Mouse (Mus musculus) midbrain, embryonic 11.5 days (tissue): ENCODE data around the gene Cbr1. TPM values are rescaled to one million over a fixed set of nuclear protein-coding genes. Genes with fewer than 3 reads are reported as not detected.
A peak's percentile ranks its signal among the peaks of the same experiment; 100 is the strongest.

ENCODE experiments used
- ATAC-seq: fragments of 200-750 bp; cut with Nextera tagmentation; 2 replicates; pipeline ENCODE4 v1.8.0; 2017; ENCODE audit warnings: moderate TSS enrichment, moderate library complexity; ENCODE audit not compliant: low FRiP score
- DNase-seq: peaks from one replicate; pipeline ENCODE4 v3.0.0; 2015; ENCODE audit warnings: low spot score; ENCODE audit errors: missing footprints
- H3K27ac ChIP-seq: fragments of 300-500 bp; sonication (generic); 2 replicates; pipeline ENCODE4 v1.5.1; 2014; ENCODE audit warnings: low read depth, low read length
- H3K27me3 ChIP-seq: fragments of 300-500 bp; sonication (generic); 2 replicates; pipeline ENCODE4 v1.6.1; 2014; ENCODE audit warnings: mild to moderate bottlenecking, low read length, moderate library complexity, mixed read lengths; ENCODE audit not compliant: control insufficient read depth, insufficient read depth
- H3K36me3 ChIP-seq: fragments of 300-500 bp; sonication (generic); 2 replicates; pipeline ENCODE4 v1.6.1; 2014; ENCODE audit warnings: mild to moderate bottlenecking, low read length, moderate library complexity, mixed read lengths; ENCODE audit not compliant: control insufficient read depth, insufficient read depth
- H3K4me1 ChIP-seq: fragments of 300-500 bp; sonication (generic); 2 replicates; pipeline ENCODE4 v1.6.1; 2014; ENCODE audit warnings: low read length; ENCODE audit not compliant: control insufficient read depth, insufficient read depth
- H3K4me2 ChIP-seq: fragments of 300-500 bp; sonication (generic); 2 replicates; pipeline ENCODE4 v1.6.1; 2014; ENCODE audit warnings: mild to moderate bottlenecking, moderate library complexity
- H3K4me3 ChIP-seq: fragments of 300-500 bp; sonication (generic); 2 replicates; pipeline ENCODE4 v1.5.1; 2014; ENCODE audit warnings: low read depth, low read length
- H3K9ac ChIP-seq: fragments of 300-500 bp; sonication (generic); 2 replicates; pipeline ENCODE4 v1.6.1; 2014; ENCODE audit warnings: low read length
- H3K9me3 ChIP-seq: fragments of 300-500 bp; sonication (generic); 2 replicates; pipeline ENCODE4 v1.6.1; 2016; ENCODE audit warnings: low read length; ENCODE audit not compliant: control insufficient read depth
- WGBS: fragments of 180-500 bp; shearing (Covaris S2); extraction: QIAGEN DNeasy Blood & Tissue Kit; methylation state at CpG from one replicate; pipeline ENCODE4 v1.1.7; 2014; 5-methylcytosine and 5-hydroxymethylcytosine counted together
- polyA plus RNA-seq: library from polyadenylated mRNA; unstranded; fragments of >200 nt; fragmentation: Nextera tagmentation; extraction: Ambion mirVana; gene quantifications from 2 replicates; pipeline ENCODE4 v1.2.1, GENCODE M21; 2014

Gene Cbr1
- polyA plus RNA-seq, 1 experiment from 2014 or later = 99.2 TPM

DNA sequence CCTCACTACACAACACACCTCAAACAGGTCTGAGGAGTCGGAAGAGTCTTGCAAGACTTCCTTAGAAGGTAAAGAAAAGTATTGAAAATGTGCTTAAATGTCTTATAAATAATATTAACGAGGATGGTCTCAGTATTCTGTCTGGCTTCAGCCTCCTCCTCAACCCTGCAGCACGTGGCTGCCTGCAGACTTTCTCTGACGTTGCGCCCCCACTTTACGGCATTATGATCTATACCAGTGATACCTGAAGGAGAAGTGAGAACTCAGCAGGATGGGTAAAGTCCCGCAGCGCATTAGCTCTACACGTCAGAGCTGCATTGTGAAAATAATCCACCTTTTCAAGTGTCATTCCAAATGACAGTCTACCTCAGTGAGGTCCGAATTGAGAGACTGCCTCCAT, 11.2 kb upstream of the Cbr1 start:
- H3K9me3 ChIP-seq = no peaks in the 10 kb centered on the region
- 91% methylated on average over 10 of the region's 10 CpGs for WGBS
- H3K27ac ChIP-seq = no peak overlapping the region
- no peaks in the 10 kb centered on the region for H3K27me3 ChIP-seq
- H3K9ac ChIP-seq = no peak overlapping the region
- H3K4me1 ChIP-seq = no peaks in the 10 kb centered on the region
- H3K36me3 ChIP-seq = no peaks in the 10 kb centered on the region; the same call in 1 of the 2 replicates
- no peak for ATAC-seq
- no peak overlapping the region for H3K4me2 ChIP-seq
- peak; percentile 57 for DNase-seq
- H3K4me3 ChIP-seq = no peak overlapping the region

- H3K9ac ChIP-seq = no peak overlapping the region
- no peak overlapping the region for H3K4me2 ChIP-seq
- H3K4me1 ChIP-seq = no peaks in the 10 kb centered on the region
- 90% methylated on average over 5 of the region's 5 CpGs for WGBS
- no peaks in the 10 kb centered on the region for H3K9me3 ChIP-seq
- DNase-seq = no peak
- no peak overlapping the region for H3K4me3 ChIP-seq
- ATAC-seq = no peak
- H3K27ac ChIP-seq = no peak overlapping the region
- H3K27me3 ChIP-seq = no peaks in the 10 kb centered on the region
- H3K36me3 ChIP-seq = no peaks in the 10 kb centered on the region; the same call in 1 of the 2 replicates
These were observed 9.9 kb upstream of the Cbr1 start for GRCm38 (mm10) chr16:93595766-93596165.

DNA sequence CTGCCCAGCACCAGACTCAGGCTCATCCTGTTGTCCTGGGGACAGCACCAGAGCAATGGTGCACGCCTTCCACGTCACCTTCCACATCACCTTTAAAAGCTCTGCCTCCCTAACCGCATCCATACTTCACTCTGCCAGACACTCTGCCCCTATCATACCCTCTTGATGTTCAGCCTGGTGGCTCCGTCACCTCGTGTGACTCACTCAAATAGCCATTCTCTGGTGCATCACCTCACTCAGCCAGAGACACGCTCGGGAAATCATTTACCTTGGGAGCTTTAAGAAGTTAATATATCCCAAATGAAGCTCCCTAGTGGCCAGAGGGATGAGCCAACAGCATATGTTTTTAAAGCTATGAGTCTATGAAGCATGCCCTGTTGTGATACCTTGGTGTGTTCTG, 8.8 kb upstream of the Cbr1 start:
- H3K4me2 ChIP-seq = no peak overlapping the region
- no peaks in the 10 kb centered on the region for H3K27me3 ChIP-seq
- peak; percentile 75 for DNase-seq
- no peak overlapping the region for H3K27ac ChIP-seq
- no peak for ATAC-seq
- 87% methylated on average over 7 of the region's 7 CpGs for WGBS
- no peaks in the 10 kb centered on the region for H3K4me1 ChIP-seq
- no peaks in the 10 kb centered on the region; the same call in 1 of the 2 replicates for H3K36me3 ChIP-seq
- no peak overlapping the region for H3K4me3 ChIP-seq
- H3K9ac ChIP-seq = no peak overlapping the region
- H3K9me3 ChIP-seq = no peaks in the 10 kb centered on the region

DNA sequence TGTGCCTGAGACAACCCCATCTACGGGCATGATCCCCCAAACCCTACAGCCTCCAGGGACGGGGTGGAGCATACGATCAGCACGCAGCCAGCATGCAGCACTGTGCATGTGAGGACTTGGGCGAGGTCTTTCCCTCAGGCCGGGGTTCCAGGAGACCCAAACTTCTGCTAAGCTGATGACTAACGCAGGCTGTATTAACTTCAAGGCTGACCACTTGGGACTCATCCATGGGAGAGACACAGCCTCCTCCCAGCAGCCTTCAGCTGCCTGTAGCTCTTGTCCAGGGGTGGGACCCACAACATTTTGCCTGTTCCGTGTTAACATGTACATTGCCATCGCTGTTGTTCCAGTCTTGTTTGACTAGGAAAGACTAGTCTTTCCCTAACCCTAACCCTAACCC, 8.1 kb upstream of the Cbr1 start:
- Histone ChIP-seq H3K4me2 (no peak overlapping the region), H3K36me3 (no peaks in the 10 kb centered on the region; the same call in 1 of the 2 replicates), H3K27ac (no peak overlapping the region), H3K27me3 (no peaks in the 10 kb centered on the region), H3K9ac (no peak overlapping the region), H3K4me1 (no peaks in the 10 kb centered on the region), H3K4me3 (no peak overlapping the region), H3K9me3 (no peaks in the 10 kb centered on the region)
- ATAC-seq (no peak), DNase-seq (no peak)
- 91% methylated on average over 9 of the region's 9 CpGs for WGBS

DNA sequence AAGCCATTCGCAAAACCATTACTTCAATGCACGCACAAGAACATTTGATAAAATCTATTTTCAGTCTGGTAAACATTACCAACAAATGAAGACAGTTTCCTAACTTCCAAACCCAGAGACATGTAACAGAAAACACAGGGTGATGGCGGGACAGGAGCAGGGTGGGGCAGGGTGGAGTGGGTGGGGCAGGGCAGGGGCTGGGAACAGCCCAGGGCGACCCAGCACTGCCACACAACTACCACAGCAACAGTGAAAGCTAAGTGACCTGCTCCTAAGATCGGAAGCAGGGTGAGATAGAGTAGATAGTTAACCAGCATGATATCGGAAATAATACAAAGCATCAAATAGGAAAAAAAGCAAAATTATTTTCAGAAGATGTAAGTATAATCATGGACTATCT, 6.2 kb upstream of the Cbr1 start:
- Histone ChIP-seq H3K9me3 (no peaks in the 10 kb centered on the region), H3K36me3 (no peaks in the 10 kb centered on the region), H3K9ac (no peak overlapping the region), H3K4me1 (peaks cover 4% of the 10 kb centered on the region; the same call in 1 of the 2 replicates), H3K4me2 (no peak overlapping the region), H3K4me3 (no peak overlapping the region), H3K27me3 (no peaks in the 10 kb centered on the region), H3K27ac (no peak overlapping the region)
- WGBS = 89% methylated on average over 6 of the region's 6 CpGs
- ATAC-seq (no peak), DNase-seq (peak; percentile 59)

DNA sequence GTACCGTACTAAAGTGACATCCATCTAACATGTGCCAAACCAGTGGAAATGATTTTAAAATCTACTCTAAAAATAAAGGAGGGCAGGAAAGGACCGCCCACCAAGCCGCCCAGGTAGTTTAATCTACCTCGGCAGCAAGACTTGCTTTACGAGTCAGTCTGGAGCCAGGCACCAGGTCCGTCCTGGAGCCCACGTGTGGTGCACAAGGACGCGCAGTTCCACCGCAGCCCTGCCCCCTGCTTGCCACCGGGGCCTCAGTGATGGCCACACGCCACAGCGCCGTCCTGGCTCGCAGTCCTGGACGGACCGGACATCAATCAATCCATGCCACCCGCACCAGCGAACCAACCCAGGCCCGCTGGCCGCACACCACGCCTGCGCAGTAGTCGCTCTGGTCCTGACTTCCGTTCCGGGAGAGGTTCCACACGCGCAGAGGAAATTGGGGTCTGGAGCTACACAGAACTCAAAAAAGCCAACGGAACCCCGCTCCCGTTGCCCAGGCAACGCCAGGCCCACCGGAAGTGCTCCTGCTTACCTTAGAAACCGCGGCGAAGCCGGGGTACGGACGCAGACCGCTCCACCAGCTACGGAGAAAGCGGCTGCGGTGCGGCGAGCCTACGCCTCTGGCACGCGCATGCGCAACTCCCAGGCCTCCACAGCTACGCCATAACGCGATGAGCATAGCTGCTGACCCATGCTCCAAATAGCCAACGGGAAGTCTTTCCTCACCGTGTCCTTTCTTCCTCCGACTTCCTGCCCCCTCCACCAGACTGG, 2.0 kb upstream of the Cbr1 start, which contains the start of gene Setd4:
TSS of gene Setd4 (minus strand) at position 625 of the 774 bp plus-strand sequence.
- Histone ChIP-seq H3K4me3 (peak within 1 kb of the TSS; percentile 59), H3K27ac (peak within 1 kb of the TSS; percentile 87), H3K27me3 (no peaks in the 10 kb centered on the region; the same call in 1 of the 2 replicates), H3K9me3 (no peaks in the 10 kb centered on the region), H3K4me1 (peaks cover 9% of the 10 kb centered on the region), H3K9ac (peak within 1 kb of the TSS; percentile 78), H3K4me2 (peak within 1 kb of the TSS; percentile 84), H3K36me3 (no peaks in the 10 kb centered on the region)
- ATAC-seq (peak; percentile 91), DNase-seq (peak; percentile 99)
- WGBS = 1% methylated on average over 55 of the region's 55 CpGs

GRCm38 (mm10) chr16:93604481-93604969, 1.1 kb upstream of the Cbr1 start:
- peak overlapping the region; percentile 78 for H3K9ac ChIP-seq
- 3% methylated on average over 16 of the region's 16 CpGs for WGBS
- peaks cover 14% of the 10 kb centered on the region for H3K4me1 ChIP-seq
- H3K4me2 ChIP-seq = peak overlapping the region; percentile 84
- peak overlapping the region; percentile 59 for H3K4me3 ChIP-seq
- H3K36me3 ChIP-seq = no peaks in the 10 kb centered on the region
- no peaks in the 10 kb centered on the region for H3K9me3 ChIP-seq
- no peaks in the 10 kb centered on the region; the same call in 1 of the 2 replicates for H3K27me3 ChIP-seq
- no peak for ATAC-seq
- H3K27ac ChIP-seq = peak overlapping the region; percentile 87; the same call in 1 of the 2 replicates
- DNase-seq = peak; percentile 93

GRCm38 (mm10) chr16:93606146-93606545, 493 bp downstream of the Cbr1 start:
- DNase-seq (no peak), ATAC-seq (no peak)
- H3K9ac ChIP-seq = no peak overlapping the region
- 87% methylated on average over 7 of the region's 7 CpGs for WGBS
- H3K4me3 ChIP-seq = no peak overlapping the region
- H3K36me3 ChIP-seq = no peaks in the 10 kb centered on the region
- H3K27ac ChIP-seq = no peak overlapping the region
- H3K4me2 ChIP-seq = no peak overlapping the region
- H3K27me3 ChIP-seq = no peaks in the 10 kb centered on the region; the same call in 1 of the 2 replicates
- H3K4me1 ChIP-seq = peaks cover 14% of the 10 kb centered on the region
- H3K9me3 ChIP-seq = no peaks in the 10 kb centered on the region

- no peaks in the 10 kb centered on the region for H3K36me3 ChIP-seq
- ATAC-seq (peak; percentile 41), DNase-seq (peak; percentile 99)
- under 1% methylated on average over 32 of the region's 32 CpGs for WGBS
- peak overlapping the region; percentile 79 for H3K9ac ChIP-seq
- peak overlapping the region; percentile 78 for H3K4me2 ChIP-seq
- no peaks in the 10 kb centered on the region; the same call in 1 of the 2 replicates for H3K27me3 ChIP-seq
- H3K4me3 ChIP-seq = peak overlapping the region; percentile 57
- H3K27ac ChIP-seq = no peak overlapping the region
- no peaks in the 10 kb centered on the region for H3K9me3 ChIP-seq
- peaks cover 14% of the 10 kb centered on the region for H3K4me1 ChIP-seq
These were observed 2.0 kb downstream of the Cbr1 start for GRCm38 (mm10) chr16:93607669-93608101.
